ENCODE assay signal across 15 mouse cellular contexts in the genomic region with DNA sequence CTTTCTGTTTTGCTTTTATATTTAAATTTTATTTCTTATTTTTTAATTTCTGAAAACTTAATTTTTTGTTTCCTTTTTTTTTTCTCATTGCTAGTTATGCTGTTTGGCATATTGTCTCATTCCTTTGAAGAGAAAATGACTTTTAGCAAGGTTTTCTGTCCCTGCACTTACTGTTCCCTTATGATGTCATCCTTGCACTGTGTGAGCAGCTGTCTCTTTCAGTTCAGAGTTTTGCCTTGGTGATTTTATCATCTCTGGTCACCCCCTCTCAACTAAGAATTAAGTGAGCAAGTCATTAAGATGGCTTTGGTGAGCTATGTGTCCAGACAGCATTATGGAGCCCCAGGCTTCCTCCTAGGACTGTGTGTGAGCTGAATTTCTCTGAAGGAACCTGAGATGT.
"Had no signal": no experiment of that assay in that cellular context is flagged by ENCODE, and none has a peak within 500 bp of the region (broad histone marks: within the 10 kb centered on the region; RNA-seq: fewer than 3 reads in every experiment).

No protein-coding gene starts in this region.

- H3K36me3 ChIP-seq: neural tube, embryonic 15.5 days; stomach, embryonic 15.5 days had no signal

- H3K9me3 ChIP-seq: neural tube, embryonic 15.5 days; stomach, embryonic 15.5 days had no signal

- H3K9ac ChIP-seq: neural tube, embryonic 15.5 days; stomach, embryonic 15.5 days had no signal

- H3K4me1 ChIP-seq: neural tube, embryonic 15.5 days; stomach, embryonic 15.5 days had no signal

- H3K4me3 ChIP-seq: neural tube, embryonic 15.5 days; stomach, embryonic 15.5 days had no signal

- H3K4me2 ChIP-seq: neural tube, embryonic 15.5 days; stomach, embryonic 15.5 days had no signal

- H3K27ac ChIP-seq: neural tube, embryonic 15.5 days; stomach, embryonic 15.5 days; stomach, postnatal 0 days had no signal

- DNase-seq: retina, postnatal 1 day; right cerebral cortex, adult 18-20 months; right cerebral cortex, postnatal 14 days; right cerebral cortex, postnatal 25 days; right cerebral cortex, postnatal 4 days; spleen, adult 18-20 months; thymus, adult 18-20 months; thymus, adult 2 months; thymus, postnatal 14 days; thymus, postnatal 25 days; thymus, postnatal 36 days; thymus, postnatal 4 days had no signal

- H3K27me3 ChIP-seq: neural tube, embryonic 15.5 days; stomach, embryonic 15.5 days had no signal
